Mouse (Mus musculus) myocyte (in vitro differentiated cells): ENCODE results near the gene Gm20388. TPM values are rescaled to one million over a fixed set of nuclear protein-coding genes. Genes with fewer than 3 reads are reported as not detected.

Experiments
- H3K27me3 ChIP-seq: one replicate; pipeline ENCODE4 v1.6.1; 2011; ENCODE audit not compliant: control insufficient read depth, insufficient read depth, insufficient read length
- H3K36me3 ChIP-seq: one replicate; pipeline ENCODE4 v1.6.1; 2011; ENCODE audit not compliant: control insufficient read depth, insufficient read depth
- H3K4me2 ChIP-seq: one replicate; pipeline ENCODE4 v1.6.1; 2011; ENCODE audit warnings: low read depth, control low read depth
- H3K4me3 ChIP-seq: one replicate; pipeline ENCODE4 v1.5.1; 2011; ENCODE audit warnings: mild to moderate bottlenecking, control low read depth, moderate library complexity
- H3K79me2 ChIP-seq: one replicate; pipeline ENCODE4 v1.6.1; 2011; ENCODE audit not compliant: control insufficient read depth, insufficient read depth
- H3ac ChIP-seq: one replicate; pipeline ENCODE4 v1.6.1; 2011; ENCODE audit not compliant: control insufficient read depth, insufficient read length
- CEBPB ChIP-seq: IDR thresholded peaks from 2 replicates; pipeline ENCODE4 v1.6.1; 2011; ENCODE audit warnings: mild to moderate bottlenecking, moderate library complexity; ENCODE audit not compliant: poor library complexity, insufficient read depth, severe bottlenecking
- E2F4 ChIP-seq: IDR thresholded peaks from one replicate; pipeline ENCODE4 v1.6.1; 2011; ENCODE audit warnings: mild to moderate bottlenecking, control low read depth, moderate library complexity; ENCODE audit not compliant: insufficient read depth
- MAX ChIP-seq: IDR thresholded peaks from one replicate; pipeline ENCODE4 v1.6.1; 2011; ENCODE audit warnings: low read depth, mild to moderate bottlenecking, control low read depth
- MYOD1 ChIP-seq, 3 experiments: IDR thresholded peaks; one replicate each; pipeline ENCODE4 v1.6.1; 2011; ENCODE audit warnings: control low read depth in 2 of 3, low read depth in 2 of 3, mild to moderate bottlenecking in 2 of 3, moderate library complexity in 1 of 3; ENCODE audit not compliant: insufficient read length in 2 of 3, control insufficient read depth in 1 of 3
- MYOG ChIP-seq, 3 experiments: IDR thresholded peaks; one replicate each; pipeline ENCODE4 v1.6.1; 2011; ENCODE audit warnings: control low read depth in 2 of 3, low read depth in 2 of 3, mild to moderate bottlenecking in 2 of 3; ENCODE audit not compliant: insufficient read length in 2 of 3, control insufficient read depth in 1 of 3, insufficient read depth in 1 of 3
- POLR2A ChIP-seq: IDR thresholded peaks from one replicate; pipeline ENCODE4 v1.6.1; 2011; ENCODE audit warnings: low read depth, mild to moderate bottlenecking, control low read depth, moderate library complexity; ENCODE audit not compliant: insufficient read length
- POLR2AphosphoS2 ChIP-seq: IDR thresholded peaks from one replicate; pipeline ENCODE4 v1.6.1; 2011; ENCODE audit warnings: low read depth, control low read depth; ENCODE audit not compliant: insufficient read length
- REST ChIP-seq: IDR thresholded peaks from one replicate; pipeline ENCODE4 v1.6.1; 2011; ENCODE audit warnings: mild to moderate bottlenecking, control low read depth, moderate library complexity; ENCODE audit not compliant: insufficient read depth, insufficient read length
- SRF ChIP-seq: IDR thresholded peaks from one replicate; pipeline ENCODE4 v1.6.1; 2011; ENCODE audit warnings: low read depth; ENCODE audit not compliant: control insufficient read depth, insufficient read length
- TCF12 ChIP-seq: IDR thresholded peaks from one replicate; pipeline ENCODE4 v1.6.1; 2011; ENCODE audit warnings: mild to moderate bottlenecking, control low read depth; ENCODE audit not compliant: poor library complexity, insufficient read depth, severe bottlenecking
- TCF3 ChIP-seq: IDR thresholded peaks from one replicate; pipeline ENCODE4 v1.6.1; 2011; ENCODE audit warnings: low read depth, control low read depth; ENCODE audit not compliant: insufficient read length
- USF1 ChIP-seq: IDR thresholded peaks from one replicate; pipeline ENCODE4 v1.6.1; 2011; ENCODE audit warnings: low read depth, mild to moderate bottlenecking, control low read depth, moderate library complexity
- polyA plus RNA-seq: library from polyadenylated mRNA; unstranded; fragments of >200 nt; fragmentation: generic; extraction: Trizol; gene quantifications from one replicate; pipeline ENCODE4 v1.2.1, GENCODE M21; 2012; ENCODE audit warnings: missing spikeins

The Gm20388 gene
- polyA plus RNA-seq, 1 experiment: 15.3 TPM

- no peak overlapping the region for H3K4me2 ChIP-seq
- peaks cover 6% of the 10 kb centered on the region for H3K27me3 ChIP-seq
- H3K4me3 ChIP-seq: no peak overlapping the region
- no peak overlapping the region for H3ac ChIP-seq
- no peaks in the 10 kb centered on the region for H3K36me3 ChIP-seq
- no peaks in the 10 kb centered on the region for H3K79me2 ChIP-seq
- TF ChIP-seq USF1: no peak
- TF ChIP-seq MAX: no peak
- no peak for TF ChIP-seq POLR2A
- no peak for TF ChIP-seq TCF3
- TF ChIP-seq POLR2AphosphoS2: no peak
- TF ChIP-seq CEBPB: no peak
- no peak for TF ChIP-seq SRF
- no peak for TF ChIP-seq MYOG (IDR thresholded peaks at IDR 0.05; ENCODE audit: control insufficient read depth in 1 of 3, insufficient read depth in 1 of 3, insufficient read length in 2 of 3, low read depth in 2 of 3)
- TF ChIP-seq TCF12: no peak
- TF ChIP-seq E2F4: no peak
- TF ChIP-seq REST: no peak
- TF ChIP-seq MYOD1 (IDR thresholded peaks at IDR 0.05; ENCODE audit: control insufficient read depth in 1 of 3, insufficient read length in 2 of 3, low read depth in 2 of 3): no peak
Measured at GRCm38 (mm10) chr8:124368213-124368612, 4457.6 kb downstream of the Gm20388 start.

- H3K27me3 ChIP-seq: peaks cover 4% of the 10 kb centered on the region
- no peaks in the 10 kb centered on the region for H3K36me3 ChIP-seq
- no peak overlapping the region for H3K4me2 ChIP-seq
- H3K4me3 ChIP-seq: no peak overlapping the region
- H3K79me2 ChIP-seq: no peaks in the 10 kb centered on the region
- TF ChIP-seq CEBPB (no peak), MYOD1 (IDR thresholded peaks at IDR 0.05; ENCODE audit: control insufficient read depth in 1 of 3, insufficient read length in 2 of 3, low read depth in 2 of 3) (no peak), SRF (no peak), MAX (no peak), TCF12 (no peak), REST (no peak), USF1 (no peak), TCF3 (no peak), POLR2AphosphoS2 (no peak), MYOG (IDR thresholded peaks at IDR 0.05; ENCODE audit: control insufficient read depth in 1 of 3, insufficient read depth in 1 of 3, insufficient read length in 2 of 3, low read depth in 2 of 3) (no peak), E2F4 (no peak), POLR2A (no peak)
- no peak overlapping the region for H3ac ChIP-seq
Measured at GRCm38 (mm10) chr8:124370422-124371183, 4460.0 kb downstream of the Gm20388 start.

- H3K4me3 ChIP-seq: no peak overlapping the region
- no peaks in the 10 kb centered on the region for H3K79me2 ChIP-seq
- no peak overlapping the region for H3K4me2 ChIP-seq
- H3ac ChIP-seq: no peak overlapping the region
- peaks cover 4% of the 10 kb centered on the region for H3K27me3 ChIP-seq
- H3K36me3 ChIP-seq: no peaks in the 10 kb centered on the region
- no peak for TF ChIP-seq E2F4
Measured at GRCm38 (mm10) chr8:124371410-124372123, 4460.9 kb downstream of the Gm20388 start.

GRCm38 (mm10) chr8:124373753-124374152, 4463.1 kb downstream of the Gm20388 start:
- Histone ChIP-seq H3K36me3 (no peaks in the 10 kb centered on the region), H3K4me2 (no peak overlapping the region), H3K4me3 (no peak overlapping the region), H3K27me3 (peaks cover 5% of the 10 kb centered on the region), H3ac (no peak overlapping the region), H3K79me2 (no peaks in the 10 kb centered on the region)
- no peak for TF ChIP-seq POLR2A
- TF ChIP-seq CEBPB: no peak
- no peak for TF ChIP-seq E2F4
- TF ChIP-seq SRF: no peak
- TF ChIP-seq TCF12: no peak
- TF ChIP-seq TCF3: no peak
- no peak for TF ChIP-seq USF1
- TF ChIP-seq POLR2AphosphoS2: no peak
- TF ChIP-seq REST: no peak
- TF ChIP-seq MYOD1 (IDR thresholded peaks at IDR 0.05; ENCODE audit: control insufficient read depth in 1 of 3, insufficient read length in 2 of 3, low read depth in 2 of 3): no peak
- no peak for TF ChIP-seq MYOG (IDR thresholded peaks at IDR 0.05; ENCODE audit: control insufficient read depth in 1 of 3, insufficient read depth in 1 of 3, insufficient read length in 2 of 3, low read depth in 2 of 3)
- TF ChIP-seq MAX: no peak

- no peak for TF ChIP-seq REST
- no peak for TF ChIP-seq MYOG (IDR thresholded peaks at IDR 0.05; ENCODE audit: control insufficient read depth in 1 of 3, insufficient read depth in 1 of 3, insufficient read length in 2 of 3, low read depth in 2 of 3)
- no peak for TF ChIP-seq MAX
- TF ChIP-seq USF1: no peak
- no peak for TF ChIP-seq SRF
- no peak for TF ChIP-seq E2F4
- TF ChIP-seq CEBPB: no peak
- no peak for TF ChIP-seq POLR2AphosphoS2
- TF ChIP-seq TCF3: no peak
- no peak for TF ChIP-seq POLR2A
- no peak for TF ChIP-seq MYOD1 (IDR thresholded peaks at IDR 0.05; ENCODE audit: control insufficient read depth in 1 of 3, insufficient read length in 2 of 3, low read depth in 2 of 3)
- no peak for TF ChIP-seq TCF12
- H3K36me3 ChIP-seq: no peaks in the 10 kb centered on the region
- H3K27me3 ChIP-seq: peaks cover 11% of the 10 kb centered on the region
- H3K79me2 ChIP-seq: no peaks in the 10 kb centered on the region
- no peak overlapping the region for H3K4me2 ChIP-seq
- H3ac ChIP-seq: no peak overlapping the region
- no peak overlapping the region for H3K4me3 ChIP-seq
Measured at GRCm38 (mm10) chr8:124375168-124375567, 4464.5 kb downstream of the Gm20388 start.
